Mouse (Mus musculus): ENCODE data around the gene Fev. TPM values are rescaled to one million over a fixed set of nuclear protein-coding genes. Genes with fewer than 3 reads are reported as not detected.

The Fev gene
- polyA plus RNA-seq, 1 experiment, result 0.26 TPM

DNA sequence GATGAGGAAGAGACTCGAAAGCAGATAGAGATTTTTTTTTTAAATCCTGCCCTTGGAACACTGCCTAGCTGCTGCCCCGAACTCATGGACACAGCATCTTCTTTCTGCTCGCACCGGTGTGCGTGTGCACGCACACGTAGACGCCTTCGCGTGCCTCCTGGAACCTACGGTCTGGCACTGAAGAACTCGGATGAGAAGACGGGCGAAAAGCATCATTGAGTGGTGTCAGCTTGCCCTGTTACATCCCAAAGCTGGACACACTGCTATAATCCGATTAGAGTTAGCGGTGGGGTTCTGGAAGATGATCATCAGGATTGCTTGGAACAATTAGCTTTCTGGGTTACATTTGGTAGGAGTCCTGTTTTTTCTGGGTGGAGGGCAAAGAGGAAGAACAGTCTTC is 26.4 kb downstream of the Fev start:
- peaks cover 13% of the 10 kb centered on the region; the same call in 1 of the 2 replicates for H3K4me1 ChIP-seq (replicated peaks; ENCODE audit: control insufficient read depth, insufficient read depth, low read length)

GRCm38 (mm10) chr1:74858171-74858719 is 27.0 kb downstream of the Fev start:
- TF ChIP-seq POLR2A (IDR thresholded peaks at IDR 0.05; ENCODE audit: control insufficient read depth, extremely low read depth, insufficient read depth, low read length, poor library complexity) (no peak), CTCF (IDR thresholded peaks at IDR 0.05; ENCODE audit: borderline replicate concordance, control insufficient read depth, extremely low read depth, insufficient read depth, low read length, poor library complexity) (no peak)
- H3K27ac ChIP-seq (ENCODE audit: control insufficient read depth, insufficient read depth, low read length), result no peak overlapping the region
- no peaks in the 10 kb centered on the region for H3K36me3 ChIP-seq (ENCODE audit: control insufficient read depth, insufficient read depth, low read length)
- 5% methylated on average over 29 of the region's 29 CpGs for whole genome bisulfite sequencing
- no peak overlapping the region for H3K4me3 ChIP-seq (ENCODE audit: control insufficient read depth, insufficient read depth, low read length)
- peaks cover 23% of the 10 kb centered on the region for H3K27me3 ChIP-seq (ENCODE audit: control insufficient read depth, insufficient read depth, low read length)
- H3K4me1 ChIP-seq (replicated peaks; ENCODE audit: control insufficient read depth, insufficient read depth, low read length), result peaks cover 13% of the 10 kb centered on the region; the same call in 1 of the 2 replicates
- peak; percentile 32 for DNase-seq

More for the DNA sequence above, 26.4 kb downstream of the Fev start:
- Histone ChIP-seq H3K27me3 (ENCODE audit: control insufficient read depth, insufficient read depth, low read length) (peaks cover 23% of the 10 kb centered on the region), H3K4me3 (ENCODE audit: control insufficient read depth, insufficient read depth, low read length) (no peak overlapping the region), H3K27ac (ENCODE audit: control insufficient read depth, insufficient read depth, low read length) (no peak overlapping the region), H3K36me3 (ENCODE audit: control insufficient read depth, insufficient read depth, low read length) (no peaks in the 10 kb centered on the region)
- no peak for DNase-seq
- TF ChIP-seq CTCF (IDR thresholded peaks at IDR 0.05; ENCODE audit: borderline replicate concordance, control insufficient read depth, extremely low read depth, insufficient read depth, low read length, poor library complexity), result no peak
- 19% methylated on average over 16 of the region's 16 CpGs for WGBS

- Histone ChIP-seq H3K4me1 (replicated peaks; ENCODE audit: control insufficient read depth, insufficient read depth, low read length) (peaks cover 13% of the 10 kb centered on the region; the same call in 1 of the 2 replicates), H3K36me3 (ENCODE audit: control insufficient read depth, insufficient read depth, low read length) (no peaks in the 10 kb centered on the region), H3K27ac (ENCODE audit: control insufficient read depth, insufficient read depth, low read length) (no peak overlapping the region), H3K4me3 (ENCODE audit: control insufficient read depth, insufficient read depth, low read length) (no peak overlapping the region), H3K27me3 (ENCODE audit: control insufficient read depth, insufficient read depth, low read length) (peaks cover 23% of the 10 kb centered on the region)
- TF ChIP-seq CTCF (IDR thresholded peaks at IDR 0.05; ENCODE audit: borderline replicate concordance, control insufficient read depth, extremely low read depth, insufficient read depth, low read length, poor library complexity), result no peak
- no peak for TF ChIP-seq POLR2A (IDR thresholded peaks at IDR 0.05; ENCODE audit: control insufficient read depth, extremely low read depth, insufficient read depth, low read length, poor library complexity)
- DNase-seq, result no peak
- WGBS, result 18% methylated on average over 4 of the region's 4 CpGs
Observed at GRCm38 (mm10) chr1:74857677-74858076, 27.5 kb downstream of the Fev start.

- WGBS, result 14% methylated on average over 20 of the region's 20 CpGs
Observed at GRCm38 (mm10) chr1:74857201-74857600, 28.0 kb downstream of the Fev start.

DNA sequence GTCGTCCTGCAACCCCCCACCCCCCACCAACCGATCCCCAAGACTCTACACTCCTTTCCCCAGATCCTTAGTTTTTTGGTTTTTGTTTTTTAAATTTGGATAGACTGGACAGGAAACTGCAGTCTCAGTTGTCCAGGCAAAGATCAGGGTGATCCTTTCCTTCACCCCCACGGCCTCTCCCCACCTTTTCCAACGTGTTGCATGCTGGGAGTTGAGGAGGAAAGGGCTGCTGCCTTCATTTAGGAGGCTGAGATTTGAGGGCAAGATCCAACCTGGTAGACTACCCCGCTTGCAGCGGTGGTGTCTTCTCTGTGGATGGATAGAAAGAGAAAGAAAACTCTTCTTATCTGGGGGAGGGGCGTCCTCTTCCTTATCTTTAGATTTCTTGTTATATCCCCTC is 28.4 kb downstream of the Fev start:
- no peak overlapping the region for H3K4me3 ChIP-seq (ENCODE audit: control insufficient read depth, insufficient read depth, low read length)
- no peak for DNase-seq
- peaks cover 24% of the 10 kb centered on the region for H3K27me3 ChIP-seq (ENCODE audit: control insufficient read depth, insufficient read depth, low read length)
- TF ChIP-seq CTCF (IDR thresholded peaks at IDR 0.05; ENCODE audit: borderline replicate concordance, control insufficient read depth, extremely low read depth, insufficient read depth, low read length, poor library complexity), result no peak
- TF ChIP-seq POLR2A (IDR thresholded peaks at IDR 0.05; ENCODE audit: control insufficient read depth, extremely low read depth, insufficient read depth, low read length, poor library complexity), result no peak
- H3K4me1 ChIP-seq (replicated peaks; ENCODE audit: control insufficient read depth, insufficient read depth, low read length), result peaks cover 13% of the 10 kb centered on the region; the same call in 1 of the 2 replicates
- WGBS, result 4% methylated on average over 7 of the region's 7 CpGs
- H3K36me3 ChIP-seq (ENCODE audit: control insufficient read depth, insufficient read depth, low read length), result no peaks in the 10 kb centered on the region
- H3K27ac ChIP-seq (ENCODE audit: control insufficient read depth, insufficient read depth, low read length), result no peak overlapping the region

More at GRCm38 (mm10) chr1:74857201-74857600, 28.0 kb downstream of the Fev start:
- H3K4me1 ChIP-seq (replicated peaks; ENCODE audit: control insufficient read depth, insufficient read depth, low read length), result peaks cover 13% of the 10 kb centered on the region; the same call in 1 of the 2 replicates
- peaks cover 23% of the 10 kb centered on the region for H3K27me3 ChIP-seq (ENCODE audit: control insufficient read depth, insufficient read depth, low read length)
- TF ChIP-seq POLR2A (IDR thresholded peaks at IDR 0.05; ENCODE audit: control insufficient read depth, extremely low read depth, insufficient read depth, low read length, poor library complexity) (no peak), CTCF (IDR thresholded peaks at IDR 0.05; ENCODE audit: borderline replicate concordance, control insufficient read depth, extremely low read depth, insufficient read depth, low read length, poor library complexity) (no peak)
- no peak overlapping the region for H3K27ac ChIP-seq (ENCODE audit: control insufficient read depth, insufficient read depth, low read length)
- H3K36me3 ChIP-seq (ENCODE audit: control insufficient read depth, insufficient read depth, low read length), result no peaks in the 10 kb centered on the region
- H3K4me3 ChIP-seq (ENCODE audit: control insufficient read depth, insufficient read depth, low read length), result no peak overlapping the region
- no peak for DNase-seq

DNA sequence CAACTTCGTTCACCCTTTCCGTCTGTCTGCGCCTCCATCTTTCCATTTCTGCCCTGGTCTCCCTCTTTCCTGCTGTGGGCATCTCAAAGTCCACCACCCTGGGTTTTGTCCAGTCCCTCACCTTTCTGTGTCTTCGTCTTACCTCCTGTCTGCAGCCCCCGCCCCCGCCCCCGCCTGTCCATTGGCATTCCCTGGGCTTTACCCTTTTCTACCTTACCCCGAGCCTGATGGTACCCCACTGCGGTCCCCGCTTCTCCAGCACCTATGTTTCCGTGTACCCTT is 28.8 kb downstream of the Fev start:
- Histone ChIP-seq H3K4me3 (ENCODE audit: control insufficient read depth, insufficient read depth, low read length) (no peak overlapping the region), H3K27ac (ENCODE audit: control insufficient read depth, insufficient read depth, low read length) (no peak overlapping the region), H3K27me3 (ENCODE audit: control insufficient read depth, insufficient read depth, low read length) (peaks cover 26% of the 10 kb centered on the region), H3K36me3 (ENCODE audit: control insufficient read depth, insufficient read depth, low read length) (no peaks in the 10 kb centered on the region), H3K4me1 (replicated peaks; ENCODE audit: control insufficient read depth, insufficient read depth, low read length) (peaks cover 13% of the 10 kb centered on the region; the same call in 1 of the 2 replicates)
- 12% methylated on average over 11 of the region's 11 CpGs for WGBS
- no peak for DNase-seq
- TF ChIP-seq CTCF (IDR thresholded peaks at IDR 0.05; ENCODE audit: borderline replicate concordance, control insufficient read depth, extremely low read depth, insufficient read depth, low read length, poor library complexity), result no peak
- TF ChIP-seq POLR2A (IDR thresholded peaks at IDR 0.05; ENCODE audit: control insufficient read depth, extremely low read depth, insufficient read depth, low read length, poor library complexity), result no peak
